Mouse (Mus musculus) brain, embryonic 18.5 days (tissue): ENCODE measurements around the gene Tanc2.
A peak's percentile ranks its signal among the peaks of the same experiment; 100 is the strongest.

Experiments used
- DNase-seq: peaks from one replicate; pipeline ENCODE4 v3.0.0-alpha.2; 2012; ENCODE audit warnings: low read depth, low spot score

Tanc2 gene

DNA sequence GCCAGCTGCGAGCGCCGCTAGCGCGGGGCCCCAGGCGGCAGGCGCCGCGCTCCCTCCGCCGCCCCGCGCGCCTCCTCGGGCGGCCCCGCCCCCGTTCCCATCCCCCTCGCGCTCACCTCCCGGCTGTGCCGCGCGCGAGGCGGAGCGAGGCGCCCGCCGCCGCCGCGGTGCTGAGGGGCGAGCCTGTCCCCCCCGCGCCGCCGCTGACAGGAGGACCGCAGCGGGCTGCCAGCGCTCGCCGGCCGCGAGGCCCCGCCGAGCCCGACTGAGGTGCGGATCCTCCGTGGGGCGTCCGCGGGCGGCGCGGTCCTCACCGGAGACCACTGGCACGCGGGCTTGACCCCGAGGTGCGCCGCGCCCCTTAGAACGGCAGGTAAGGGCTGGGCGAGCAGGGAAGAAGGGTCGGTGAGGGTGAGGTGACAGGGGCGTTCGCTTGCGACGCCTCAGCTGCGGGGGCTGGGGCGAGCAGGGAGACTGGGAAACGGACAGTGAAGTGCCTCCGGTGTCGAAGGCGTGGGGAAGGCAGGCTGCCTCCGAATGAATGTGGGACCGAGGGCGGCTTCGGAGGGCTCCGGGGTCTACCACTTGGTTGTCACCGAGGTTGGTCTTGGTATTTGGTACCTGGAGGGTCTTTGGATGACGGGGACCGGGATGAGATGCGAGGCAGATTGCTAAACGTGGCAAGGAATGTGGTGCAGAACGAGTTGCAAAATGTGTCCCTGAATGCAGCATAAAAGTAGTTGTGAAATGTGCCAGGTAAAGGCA, at the start of gene Tanc2:
Tanc2 (plus strand) TSS at position 110 of the 765 bp plus-strand sequence.
- no peak for DNase-seq

DNA sequence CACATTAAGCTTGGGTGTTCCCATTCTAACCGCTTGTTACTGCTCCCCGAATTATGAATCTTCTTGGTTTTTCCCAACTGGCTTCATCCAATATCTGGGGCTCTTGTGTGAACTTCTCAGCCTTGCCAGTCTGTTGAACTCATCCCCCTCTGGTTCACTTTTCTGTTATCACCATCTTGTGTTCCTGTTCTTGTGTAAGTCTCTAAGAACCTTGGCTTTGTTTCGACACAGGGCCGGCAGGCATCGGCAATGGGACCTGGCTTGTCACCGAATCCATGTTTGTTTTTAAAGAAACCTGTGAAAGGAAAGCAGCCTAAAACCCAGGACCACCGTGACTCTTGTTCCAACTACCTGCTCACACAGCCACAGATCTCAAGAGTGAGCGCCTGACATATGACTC, 49.0 kb upstream of the Tanc2 start:
- DNase-seq = no peak

DNA sequence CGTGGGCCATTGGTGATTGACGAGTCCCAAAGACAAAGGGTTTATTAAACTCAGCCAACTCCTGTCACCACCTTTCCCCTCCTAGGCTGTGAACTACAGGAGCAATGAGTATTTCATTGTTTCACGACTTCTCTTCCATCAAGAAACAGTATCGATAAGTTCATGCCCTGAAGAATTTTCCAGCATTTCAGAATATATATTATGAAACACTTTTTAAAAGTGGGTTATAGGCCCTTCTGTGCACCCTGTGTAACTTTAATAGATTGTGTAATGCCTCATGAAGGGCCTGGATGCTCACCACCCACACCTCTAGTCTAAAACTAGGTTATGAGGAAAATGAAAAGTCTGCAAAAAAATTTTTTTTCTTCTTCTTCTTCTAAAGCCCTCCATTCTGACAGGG, 48.4 kb upstream of the Tanc2 start:
- no peak for DNase-seq

DNA sequence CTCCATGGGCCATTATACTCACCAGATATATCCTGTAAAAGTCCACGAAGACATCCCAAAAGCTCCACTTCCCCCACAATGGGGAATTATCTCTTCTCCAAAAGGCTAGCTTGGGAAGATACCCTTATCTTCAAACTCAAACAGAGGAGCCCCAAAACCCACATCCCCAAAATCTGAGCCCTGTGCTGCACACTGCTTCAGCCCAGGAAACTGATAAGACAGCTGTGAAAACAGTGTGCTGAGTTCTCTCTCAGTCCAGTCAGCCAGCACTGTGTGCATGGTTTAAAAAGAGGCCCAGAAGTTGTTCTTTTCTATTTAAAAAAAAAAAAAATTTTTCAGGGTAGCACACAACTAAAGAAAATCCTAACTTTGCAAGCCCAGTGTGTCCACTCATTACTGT, 47.7 kb upstream of the Tanc2 start:
- no peak for DNase-seq

DNA sequence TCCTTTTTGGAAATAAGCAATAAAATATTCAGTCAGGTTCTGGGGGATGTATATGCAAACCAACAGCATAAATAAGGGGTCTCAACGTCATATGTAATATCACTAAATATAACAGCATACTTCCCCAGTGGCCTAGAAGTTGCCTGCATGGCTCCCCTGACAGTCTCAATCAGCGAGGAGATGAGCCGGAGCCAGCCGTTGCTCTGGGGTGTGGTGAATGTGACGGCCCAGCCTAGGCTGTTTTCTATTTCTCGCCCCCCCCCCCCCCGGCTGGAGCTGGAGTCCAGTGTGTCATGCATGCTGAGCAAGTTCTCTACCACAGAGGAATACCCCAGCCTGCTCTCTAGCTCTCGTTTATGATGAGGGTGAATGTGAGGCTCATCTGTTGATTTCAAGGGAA, 44.0 kb upstream of the Tanc2 start:
- DNase-seq = no peak

DNA sequence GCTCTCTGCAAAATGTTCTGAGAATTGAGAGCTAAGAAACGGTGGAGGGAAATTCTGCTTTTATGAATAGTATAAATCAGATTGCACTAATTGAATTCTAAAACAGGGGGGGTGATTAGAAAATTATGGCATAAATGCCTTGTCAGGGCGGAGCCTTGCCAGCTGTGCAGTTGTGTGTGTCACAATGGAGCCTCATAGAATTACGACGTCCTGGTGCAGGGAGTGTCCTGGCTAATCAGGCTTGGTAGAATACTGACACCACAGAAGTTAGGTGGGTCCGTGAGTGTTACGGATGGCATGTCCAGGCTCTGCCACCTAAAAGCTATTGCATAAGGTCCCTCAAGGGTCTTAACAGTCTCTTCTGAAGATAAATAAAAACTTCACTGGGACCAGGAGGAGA, 43.4 kb upstream of the Tanc2 start:
- DNase-seq = no peak

DNA sequence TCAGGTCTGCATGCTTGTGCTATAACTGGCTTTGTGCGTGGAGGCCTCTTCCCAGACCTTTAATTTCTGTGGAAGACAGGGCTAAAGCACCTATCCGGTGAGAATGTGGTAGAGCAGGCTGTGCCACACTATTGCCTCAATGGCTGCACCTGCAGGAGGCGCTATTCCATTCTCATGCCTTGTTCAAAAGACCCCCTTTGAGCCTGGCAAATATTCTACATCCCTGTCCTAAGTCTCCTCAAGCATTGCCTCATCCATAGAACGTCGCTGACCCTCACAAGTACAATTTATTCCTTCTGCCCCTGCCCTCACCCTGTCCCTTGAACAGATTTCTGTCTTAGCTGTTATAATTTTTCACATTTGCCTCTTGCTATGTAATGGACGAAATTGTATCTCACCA, 41.4 kb upstream of the Tanc2 start:
- DNase-seq = no peak

DNA sequence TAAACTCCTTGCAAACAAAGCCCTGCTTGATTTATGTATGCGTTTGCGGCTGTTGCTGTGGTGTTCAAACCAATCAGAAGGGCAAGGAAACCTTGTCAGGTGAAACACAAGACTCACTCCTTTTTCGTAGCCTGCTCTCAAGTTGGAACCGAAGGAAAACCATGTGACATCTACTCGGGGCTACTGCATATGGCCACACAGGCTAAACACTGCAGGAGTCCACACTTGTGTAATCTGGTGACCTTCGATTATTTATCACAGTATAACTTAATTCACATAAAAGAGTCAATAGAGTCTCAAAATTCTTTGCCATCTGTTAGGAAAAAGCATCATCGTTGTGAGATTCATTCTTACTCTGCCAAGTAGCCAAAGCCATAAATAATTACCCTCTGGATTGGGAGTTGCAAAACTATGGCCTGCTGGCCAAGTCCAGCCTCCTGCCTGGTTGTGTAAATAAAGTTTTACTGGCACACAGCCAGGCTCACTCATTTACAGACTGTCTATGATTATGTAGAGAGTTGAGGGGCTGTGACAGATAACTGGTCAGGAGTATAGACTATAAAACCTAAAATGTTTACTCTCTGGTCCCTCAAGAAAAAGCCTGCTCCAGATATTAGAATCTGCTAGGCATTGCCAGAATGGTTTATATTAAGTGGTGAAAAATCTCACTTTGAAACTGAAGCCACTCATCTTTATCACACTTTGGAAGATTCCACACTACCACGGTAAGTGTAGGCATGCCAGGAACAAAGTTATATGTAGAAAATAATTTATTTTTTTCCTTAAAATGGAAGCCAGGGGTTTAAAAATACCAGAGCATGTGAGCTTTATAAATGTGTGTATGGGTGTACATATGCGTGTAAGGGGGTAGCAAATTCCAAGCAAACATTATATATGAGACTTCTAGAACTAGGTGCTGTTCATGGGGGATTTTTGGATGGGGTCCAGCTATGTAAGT, 40.3 kb upstream of the Tanc2 start:
- no peak for DNase-seq

DNA sequence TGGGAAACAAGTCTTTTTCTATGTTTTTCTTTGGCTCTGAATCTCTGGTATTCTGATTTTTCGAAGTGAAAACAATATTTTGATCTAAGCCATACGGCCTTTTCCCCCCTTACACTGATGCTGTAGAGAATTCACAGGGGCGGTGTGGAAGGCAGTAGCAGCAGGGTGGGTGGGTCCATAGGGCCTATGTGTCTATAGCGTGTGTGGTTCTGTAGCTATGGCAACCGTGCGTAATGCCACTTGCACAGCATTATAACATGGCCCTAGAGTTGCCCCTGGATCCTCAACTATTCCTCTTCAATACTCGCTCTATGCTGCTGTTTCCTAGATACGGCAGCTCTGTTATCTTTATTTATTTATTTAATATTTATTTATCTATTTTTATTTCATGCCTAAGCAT, 32.5 kb upstream of the Tanc2 start:
- DNase-seq = no peak

DNA sequence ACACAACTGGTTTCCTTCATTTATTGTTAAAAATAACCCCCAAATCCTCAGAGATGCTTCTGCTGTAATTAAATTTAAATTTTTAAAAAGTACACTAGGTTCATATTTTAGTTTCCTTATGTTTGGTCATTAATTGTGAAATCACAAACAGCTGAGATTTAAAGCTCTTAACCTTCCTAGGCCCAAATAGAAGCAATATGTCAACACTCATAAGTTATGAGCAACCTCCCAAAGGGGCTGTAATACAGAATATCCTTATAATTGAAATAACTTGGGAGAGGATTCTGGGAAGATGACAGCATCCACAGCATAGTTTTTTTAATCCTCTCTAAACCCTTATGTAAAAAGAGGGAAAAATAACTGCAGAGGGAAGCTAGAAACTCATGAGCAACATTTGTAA, 31.7 kb upstream of the Tanc2 start:
- DNase-seq = no peak

DNA sequence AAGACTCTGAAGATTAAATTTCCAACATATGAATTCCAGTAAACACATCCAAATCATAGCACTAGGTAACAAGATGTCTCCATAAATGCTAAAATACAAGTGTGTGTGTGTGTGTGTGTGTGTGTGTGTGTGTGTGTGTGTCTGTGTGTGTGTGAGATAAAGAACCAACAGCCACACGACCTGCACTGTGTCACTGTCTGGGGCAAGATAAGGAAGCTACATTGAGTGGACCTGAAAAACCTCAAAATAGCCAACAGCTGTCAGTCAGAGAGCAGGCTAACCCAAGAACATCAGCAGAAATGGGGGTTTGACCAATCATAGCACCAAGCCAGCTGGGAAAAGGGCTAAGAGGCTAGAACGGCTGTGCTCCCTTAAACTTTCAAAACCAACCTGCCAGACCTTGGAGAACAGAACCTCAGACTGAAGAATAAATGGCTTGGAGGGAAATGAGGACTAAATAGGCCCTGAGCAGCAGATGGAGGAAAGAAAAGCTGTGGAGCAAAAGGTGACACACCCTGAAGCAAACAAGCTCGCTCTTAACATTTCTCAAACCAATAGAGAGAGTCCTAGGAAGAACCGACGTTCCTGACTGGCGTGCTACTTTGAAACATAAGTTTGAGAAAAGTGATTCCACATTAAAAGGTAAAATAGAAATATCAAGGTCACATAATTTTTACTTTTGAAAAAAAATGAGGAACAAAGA, 30.8 kb upstream of the Tanc2 start:
- no peak for DNase-seq

DNA sequence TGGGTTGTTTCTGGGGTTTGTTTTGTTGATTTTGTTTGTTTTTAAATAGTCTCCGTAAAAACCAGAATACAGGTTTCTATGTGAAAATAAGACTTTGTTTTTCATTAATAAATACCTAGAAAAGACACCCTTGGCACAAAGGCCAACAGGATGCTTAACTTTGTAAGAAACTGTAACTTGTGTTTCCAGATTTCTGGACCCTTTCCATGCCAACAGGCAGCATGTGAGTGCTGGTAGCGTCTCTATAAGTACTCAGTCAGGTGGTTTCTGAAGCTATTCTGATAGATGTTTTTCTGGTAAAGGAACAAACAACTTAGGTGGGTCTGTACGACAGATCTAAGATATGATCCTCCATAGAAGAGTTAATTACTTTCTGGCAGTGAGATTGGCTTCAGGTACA, 26.2 kb upstream of the Tanc2 start:
- no peak for DNase-seq

DNA sequence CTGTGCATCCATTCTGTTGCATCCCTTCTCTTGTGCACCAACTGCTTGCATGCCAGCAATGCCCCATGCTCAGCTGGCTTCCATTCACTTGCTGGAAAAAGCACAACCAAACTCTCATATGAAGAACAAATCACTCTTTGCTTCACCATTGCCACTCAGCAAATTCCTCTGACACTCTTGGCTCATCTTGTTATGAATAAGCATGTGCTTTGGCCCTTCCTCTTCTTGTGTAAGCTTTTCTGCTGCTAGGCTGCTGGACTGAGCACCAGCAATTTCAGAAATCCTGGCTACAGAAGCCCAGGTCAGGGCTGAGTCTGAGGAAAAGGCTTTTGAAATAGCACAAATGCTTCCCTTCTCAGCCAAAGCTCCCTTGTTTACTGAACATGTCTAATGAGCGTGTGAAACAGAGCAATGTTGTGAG, 22.6 kb upstream of the Tanc2 start:
- no peak for DNase-seq

DNA sequence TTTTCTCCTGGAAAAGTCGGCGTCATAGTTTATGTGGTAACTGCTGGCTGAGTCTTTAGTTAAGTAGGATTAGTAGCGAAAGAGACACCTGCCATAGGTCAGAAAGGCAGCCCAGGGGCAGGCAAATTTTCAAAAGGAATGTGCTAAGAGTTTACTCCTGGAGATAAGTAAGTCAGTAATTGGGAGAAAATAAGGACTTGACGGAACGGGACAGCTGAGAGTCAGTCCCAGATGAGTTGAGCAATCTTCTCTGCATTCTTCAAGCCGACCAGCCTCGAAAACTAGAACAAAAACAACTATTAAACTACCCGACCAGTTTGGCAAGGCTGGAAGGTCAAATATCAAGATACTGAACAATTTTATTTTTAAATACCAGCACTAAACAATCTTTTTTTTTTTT, 17.8 kb upstream of the Tanc2 start:
- DNase-seq = no peak

DNA sequence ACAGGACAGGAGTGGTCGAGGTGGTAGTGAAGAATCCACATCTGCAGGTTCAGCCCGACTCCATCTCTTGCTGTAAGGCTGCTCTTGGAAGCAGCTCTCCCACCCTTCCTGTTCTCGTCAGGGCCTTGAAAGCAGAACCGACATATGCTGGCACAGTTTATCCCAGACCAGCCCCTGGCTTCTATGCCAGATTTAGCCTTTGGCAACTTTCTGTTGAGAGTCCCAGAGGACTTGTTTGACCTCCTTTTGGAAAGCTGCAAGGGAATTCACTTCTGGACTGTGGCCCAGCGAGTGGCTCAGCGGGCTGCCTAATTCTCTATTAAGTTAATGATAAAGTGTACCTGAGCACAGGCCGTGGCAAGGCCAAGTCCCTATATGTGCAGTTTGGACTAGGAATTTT, 15.5 kb upstream of the Tanc2 start:
- no peak for DNase-seq

DNA sequence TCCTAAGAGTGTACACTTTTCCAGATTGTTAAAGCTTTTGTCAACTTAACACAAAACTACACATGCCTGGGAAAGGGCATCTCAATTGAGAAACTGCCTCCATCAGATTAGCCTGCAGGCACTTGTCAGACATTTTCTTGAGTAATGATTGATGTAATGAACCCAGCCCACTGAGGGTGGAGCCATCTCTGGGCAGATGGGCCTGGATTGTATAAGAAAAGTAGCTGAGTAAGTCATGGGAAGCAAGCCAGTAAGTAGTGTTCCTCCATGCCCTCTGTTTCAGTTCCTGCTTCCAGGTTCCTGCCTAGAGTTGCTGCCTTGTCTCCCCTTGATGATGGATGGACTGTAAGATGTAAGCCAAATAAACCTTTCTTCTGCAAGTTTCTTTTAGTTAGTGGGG, 12.6 kb upstream of the Tanc2 start:
- DNase-seq = no peak

DNA sequence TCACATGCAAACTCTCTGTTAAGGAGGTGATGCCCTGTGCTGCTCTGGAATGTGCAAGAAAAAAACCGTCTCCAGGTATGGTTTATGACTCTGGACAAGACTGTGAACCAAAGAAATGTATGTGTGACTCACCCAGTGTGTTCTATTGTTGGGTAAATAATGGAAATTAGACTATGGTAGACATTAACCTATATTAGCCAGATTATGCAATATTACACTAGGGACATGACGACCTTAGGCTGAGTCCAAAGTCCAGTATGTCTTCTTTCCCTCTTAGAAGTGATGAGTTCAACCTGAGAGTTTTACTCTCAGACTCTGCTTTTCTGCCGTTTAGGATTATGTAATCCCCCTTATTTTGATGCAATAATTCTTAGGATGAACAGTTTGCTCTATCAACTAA, 7.8 kb upstream of the Tanc2 start:
- DNase-seq = no peak

DNA sequence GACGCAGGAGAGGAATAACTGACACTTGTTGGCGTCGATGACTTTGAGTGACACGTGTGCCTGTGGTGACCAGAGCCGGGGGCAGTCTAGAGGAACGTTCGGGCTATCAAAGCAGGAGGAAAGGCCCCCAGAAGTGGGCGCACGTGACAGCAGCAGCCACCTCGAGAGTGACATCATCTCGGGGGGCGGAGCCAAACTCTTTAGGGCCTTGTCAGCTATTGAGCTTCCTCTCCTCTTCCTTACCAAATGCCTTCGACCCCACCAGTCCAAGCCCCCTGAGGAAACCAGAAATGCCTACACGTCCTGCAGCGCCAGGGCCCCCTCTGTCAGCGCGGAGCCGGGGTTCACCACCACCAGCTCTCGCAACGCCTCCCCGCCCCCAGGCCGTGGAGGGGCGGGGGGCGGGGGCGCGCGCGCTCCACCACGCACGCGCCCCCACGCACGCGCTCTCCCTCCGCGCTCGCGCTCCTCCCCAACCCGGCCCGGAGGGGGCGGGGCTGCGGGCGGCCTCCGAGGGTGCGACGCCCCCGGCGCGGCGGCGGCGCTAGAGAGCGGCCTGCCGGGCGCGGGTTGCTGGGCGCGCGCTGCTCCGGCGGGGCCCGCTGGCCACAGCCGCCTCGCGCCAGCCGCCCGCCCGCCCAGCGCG, 432 bp upstream of the Tanc2 start:
- DNase-seq = peak; percentile 83

DNA sequence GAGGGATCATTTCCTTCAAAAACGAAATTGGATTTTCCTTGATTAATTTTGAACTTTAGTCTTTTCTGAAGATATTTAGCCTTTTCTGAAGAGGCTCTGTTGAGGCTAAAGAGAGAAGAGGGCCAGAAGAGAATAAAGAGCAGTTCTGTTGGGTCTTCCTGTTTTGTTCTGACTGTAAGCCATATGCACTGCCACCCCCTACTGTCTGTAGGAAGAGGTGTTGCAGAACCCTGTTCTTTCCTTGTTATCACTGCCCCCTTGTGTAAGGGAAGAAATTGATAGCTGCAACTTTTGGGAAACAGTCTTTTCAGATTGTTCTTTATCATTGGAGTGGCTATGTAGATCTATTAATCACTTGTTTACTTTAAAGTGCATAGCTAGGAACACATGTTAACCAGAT, 2.1 kb downstream of the Tanc2 start:
- no peak for DNase-seq

DNA sequence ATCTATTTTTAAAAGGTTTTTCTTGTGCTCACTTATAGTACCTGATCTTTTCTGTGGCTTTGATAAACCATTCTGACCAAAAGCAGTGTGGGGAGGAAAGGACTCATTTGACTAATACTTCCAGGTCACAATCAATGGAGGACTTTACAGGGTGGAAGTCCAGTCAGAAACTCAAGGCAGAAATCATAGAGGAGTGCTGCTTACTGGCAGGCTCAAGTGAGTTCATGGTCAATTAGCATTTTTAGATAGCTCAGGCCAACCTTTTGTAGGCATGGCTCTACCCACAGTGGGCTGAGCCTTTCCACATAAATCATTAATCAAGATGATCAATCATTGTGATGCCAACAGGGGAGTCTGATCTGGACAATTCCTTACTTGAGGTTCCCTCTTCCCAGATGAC, 12.4 kb downstream of the Tanc2 start:
- no peak for DNase-seq

DNA sequence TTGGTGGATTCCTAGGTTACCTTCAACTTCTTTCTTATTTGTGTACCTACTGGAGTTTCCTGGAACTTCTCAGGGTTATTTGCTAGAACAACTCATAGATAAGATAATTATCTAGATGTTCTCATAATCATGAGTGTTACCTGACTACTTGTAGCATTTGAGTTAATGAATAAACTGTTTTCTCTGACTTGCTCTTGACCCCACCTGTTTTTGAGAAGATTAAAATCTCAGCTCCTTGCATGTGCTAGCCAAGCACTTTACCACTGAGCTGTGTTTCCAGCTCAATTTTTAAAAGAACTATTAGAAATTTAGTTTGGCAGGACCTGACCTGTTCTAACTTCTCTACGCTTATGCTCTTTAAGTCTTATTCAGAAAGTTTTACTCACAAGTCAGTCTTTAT, 36.4 kb downstream of the Tanc2 start:
- no peak for DNase-seq

DNA sequence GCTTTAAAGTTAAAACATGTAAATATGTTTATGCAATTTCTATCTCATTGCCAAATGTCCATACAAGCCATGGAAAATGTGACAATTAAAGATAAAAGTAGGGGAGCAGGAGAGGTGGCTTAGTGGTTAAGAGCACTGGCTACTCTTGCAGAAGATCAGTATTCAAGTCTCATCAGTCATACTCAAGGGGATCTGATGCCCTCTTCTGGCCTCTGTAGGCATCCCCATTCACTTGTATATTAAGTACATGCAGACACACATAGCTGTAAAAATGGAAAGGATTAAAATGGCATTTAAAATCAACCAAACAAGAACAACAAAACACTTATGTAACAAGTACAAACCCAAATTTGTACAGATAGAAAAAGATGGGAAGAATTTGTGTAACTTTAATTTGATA, 54.2 kb downstream of the Tanc2 start:
- DNase-seq = no peak
